Comparison of ENCODE assay signal across 21 mouse cellular contexts in genomic region chr3:140111414-140112172, GRCm38 (mm10).
DNase-seq lines count a peak whose midpoint lies in the region; ATAC-seq lines count a peak whose summit lies in the region.
"Had no signal": no experiment of that assay in that cellular context is flagged by ENCODE, and none has a peak within 500 bp of the region (broad histone marks: within the 10 kb centered on the region; RNA-seq: fewer than 3 reads in every experiment).

No protein-coding gene starts in this region.

- no peak overlapping the region for H3K4me2 ChIP-seq in midbrain, embryonic 11.5 days
- H3K4me2 ChIP-seq in midbrain, embryonic 16.5 days (ENCODE audit: low read length): no peak overlapping the region
- no peak overlapping the region for H3K4me2 ChIP-seq in forebrain, embryonic 14.5 days (ENCODE audit: low read length)
- H3K4me2 ChIP-seq: embryonic facial prominence, embryonic 13.5 days; hindbrain, embryonic 12.5 days had no signal

- DNase-seq in embryo, embryonic 11 days: peak; percentile 7
- no peak for DNase-seq in embryo, embryonic 10 days (ENCODE audit: low spot score)
- no peak for DNase-seq in midbrain, embryonic 11.5 days (ENCODE audit: low spot score, missing footprints)
- peak; percentile 41 for DNase-seq in forebrain, embryonic 14.5 days (ENCODE audit: low spot score)
- DNase-seq in ovary, postnatal 14 days (ENCODE audit: low spot score): no peak
- no peak for DNase-seq in left cerebral cortex, postnatal 10 days (ENCODE audit: extremely low spot score in 1 of 2, low spot score in 2 of 2)
- DNase-seq: adrenal gland, postnatal 14 days; cerebellum, adult 18-20 months; cerebellum, adult 9-11 months; cerebellum, postnatal 36 days; gastrocnemius, postnatal 10 days; heart, adult 18-20 months; heart, postnatal 10 days; heart, postnatal 4 days had no signal

- no peaks in the 10 kb centered on the region for H3K36me3 ChIP-seq in midbrain, embryonic 11.5 days (ENCODE audit: control insufficient read depth, insufficient read depth, low read length)
- H3K36me3 ChIP-seq in midbrain, embryonic 16.5 days (ENCODE audit: control insufficient read depth, insufficient read depth, low read length): no peaks in the 10 kb centered on the region
- no peaks in the 10 kb centered on the region for H3K36me3 ChIP-seq in forebrain, embryonic 14.5 days (ENCODE audit: control insufficient read depth, insufficient read depth, low read length)
- H3K36me3 ChIP-seq: embryonic facial prominence, embryonic 13.5 days; heart, embryonic 10.5 days; hindbrain, embryonic 12.5 days had no signal

- H3K4me1 ChIP-seq in midbrain, embryonic 11.5 days (ENCODE audit: control insufficient read depth, insufficient read depth, low read length): no peaks in the 10 kb centered on the region
- H3K4me1 ChIP-seq in midbrain, embryonic 16.5 days (ENCODE audit: control insufficient read depth, insufficient read depth, low read length): no peaks in the 10 kb centered on the region
- no peaks in the 10 kb centered on the region for H3K4me1 ChIP-seq in forebrain, embryonic 14.5 days (ENCODE audit: control insufficient read depth, insufficient read depth, low read length)
- H3K4me1 ChIP-seq: embryonic facial prominence, embryonic 13.5 days; heart, embryonic 10.5 days; hindbrain, embryonic 12.5 days had no signal

- no peak overlapping the region for H3K4me3 ChIP-seq in midbrain, embryonic 11.5 days (ENCODE audit: low read depth, low read length)
- no peak overlapping the region for H3K4me3 ChIP-seq in midbrain, embryonic 16.5 days (ENCODE audit: low read depth, low read length)
- no peak overlapping the region for H3K4me3 ChIP-seq in forebrain, embryonic 14.5 days (ENCODE audit: low read depth, low read length)
- H3K4me3 ChIP-seq: embryonic facial prominence, embryonic 13.5 days; heart, embryonic 10.5 days; hindbrain, embryonic 12.5 days had no signal

- intact Hi-C loops in left cerebral cortex, postnatal 10 days (cut with DNase I): no loop called here

- H3K27me3 ChIP-seq in midbrain, embryonic 11.5 days (ENCODE audit: control insufficient read depth, insufficient read depth, low read length): no peaks in the 10 kb centered on the region
- no peaks in the 10 kb centered on the region for H3K27me3 ChIP-seq in midbrain, embryonic 16.5 days (ENCODE audit: control insufficient read depth, insufficient read depth, low read depth, low read length)
- H3K27me3 ChIP-seq in forebrain, embryonic 14.5 days (replicated peaks; ENCODE audit: control insufficient read depth, insufficient read depth, low read length): no peaks in the 10 kb centered on the region
- H3K27me3 ChIP-seq: embryonic facial prominence, embryonic 13.5 days; hindbrain, embryonic 12.5 days had no signal

- no peak overlapping the region for H3K27ac ChIP-seq in midbrain, embryonic 11.5 days (ENCODE audit: low read depth, low read length)
- no peak overlapping the region for H3K27ac ChIP-seq in midbrain, embryonic 16.5 days (ENCODE audit: low read length)
- H3K27ac ChIP-seq in forebrain, embryonic 14.5 days (ENCODE audit: low read depth, low read length): no peak overlapping the region
- H3K27ac ChIP-seq: embryonic facial prominence, embryonic 13.5 days; heart, embryonic 10.5 days; hindbrain, embryonic 12.5 days had no signal

- WGBS in midbrain, embryonic 11.5 days: 74% methylated on average over 9 of the region's 9 CpGs
- 62% methylated on average over 9 of the region's 9 CpGs for WGBS in midbrain, embryonic 16.5 days
- 45% methylated on average over 9 of the region's 9 CpGs for WGBS in forebrain, embryonic 14.5 days

- no peak overlapping the region for H3K9ac ChIP-seq in midbrain, embryonic 11.5 days (ENCODE audit: low read length)
- H3K9ac ChIP-seq in midbrain, embryonic 16.5 days (ENCODE audit: low read depth, low read length): no peak overlapping the region
- H3K9ac ChIP-seq in forebrain, embryonic 14.5 days (ENCODE audit: low read length): no peak overlapping the region
- H3K9ac ChIP-seq: embryonic facial prominence, embryonic 13.5 days; hindbrain, embryonic 12.5 days had no signal

- no peaks in the 10 kb centered on the region for H3K9me3 ChIP-seq in midbrain, embryonic 11.5 days (ENCODE audit: control insufficient read depth, low read length)
- no peaks in the 10 kb centered on the region for H3K9me3 ChIP-seq in midbrain, embryonic 16.5 days (replicated peaks; ENCODE audit: control insufficient read depth, low read length, poor library complexity, severe bottlenecking)
- H3K9me3 ChIP-seq in forebrain, embryonic 14.5 days (replicated peaks; ENCODE audit: control insufficient read depth, low read length): no peaks in the 10 kb centered on the region
- H3K9me3 ChIP-seq: embryonic facial prominence, embryonic 13.5 days; heart, embryonic 10.5 days; hindbrain, embryonic 12.5 days had no signal

- ATAC-seq in midbrain, embryonic 11.5 days (ENCODE audit: low FRiP score): peak; percentile 73
- ATAC-seq in midbrain, embryonic 16.5 days: no peak
- ATAC-seq in forebrain, embryonic 14.5 days: peak; percentile 76
- ATAC-seq: activated CD4-positive, CD25-positive, alpha-beta regulatory T cell, adult 4 months; hindbrain, embryonic 16.5 days; inflammation-experienced regulatory T-cells, adult 6 months had no signal

Comparison
In these comparisons a context has a peak if more than half of its experiments do, and no peak if none do; other contexts are left out.
1. DNase-seq: peak in embryo, embryonic 11 days (single experiment) and forebrain, embryonic 14.5 days (single experiment); none in embryo, embryonic 10 days (single experiment), midbrain, embryonic 11.5 days (single experiment), ovary, postnatal 14 days (single experiment) and left cerebral cortex, postnatal 10 days (0 of 2).